Mouse (Mus musculus): ENCODE results near the gene Naa80.

Gene Naa80

GRCm38 (mm10) chr9:107541474-107542351 is 37.0 kb upstream of the Naa80 start, which contains the start of the genes Cyb561d2 and Nprl2:
Gene Cyb561d2, minus strand, starts transcription at chr9:107542193.
Gene Nprl2, plus strand, starts transcription at chr9:107542226.
- Histone ChIP-seq H3K27me3 (ENCODE audit: insufficient read depth, low read length) (no peaks in the 10 kb centered on the region), H3K9me3 (ENCODE audit: low read length) (no peaks in the 10 kb centered on the region), H3K4me3 (replicated peaks; ENCODE audit: low read length) (peak within 1 kb of the TSS; percentile 88), H3K4me1 (replicated peaks; ENCODE audit: low read depth, low read length) (peaks cover 71% of the 10 kb centered on the region), H3K36me3 (ENCODE audit: insufficient read depth, low read length) (peaks cover 58% of the 10 kb centered on the region)
- TF ChIP-seq CTCF (conservative IDR thresholded peaks at IDR 0.05; ENCODE audit: low read length) (no peak), NANOG (IDR thresholded peaks at IDR 0.05; ENCODE audit: borderline replicate concordance, low read length) (no peak), POU5F1 (IDR thresholded peaks at IDR 0.05; ENCODE audit: borderline replicate concordance, low read length) (no peak)

- Histone ChIP-seq H3K4me3 (replicated peaks; ENCODE audit: low read length) (peak overlapping the region; percentile 88), H3K9me3 (ENCODE audit: low read length) (no peaks in the 10 kb centered on the region), H3K27me3 (ENCODE audit: insufficient read depth, low read length) (peaks cover under 1% of the 10 kb centered on the region; the same call in 1 of the 2 replicates), H3K4me1 (replicated peaks; ENCODE audit: low read depth, low read length) (peaks cover 72% of the 10 kb centered on the region), H3K36me3 (ENCODE audit: insufficient read depth, low read length) (peaks cover 52% of the 10 kb centered on the region)
- TF ChIP-seq CTCF (conservative IDR thresholded peaks at IDR 0.05; ENCODE audit: low read length) (no peak), POU5F1 (IDR thresholded peaks at IDR 0.05; ENCODE audit: borderline replicate concordance, low read length) (no peak), NANOG (IDR thresholded peaks at IDR 0.05; ENCODE audit: borderline replicate concordance, low read length) (no peak)
Observed at GRCm38 (mm10) chr9:107542352-107542686, 36.4 kb upstream of the Naa80 start.

GRCm38 (mm10) chr9:107542721-107543120 is 36.0 kb upstream of the Naa80 start:
- Histone ChIP-seq H3K4me1 (replicated peaks; ENCODE audit: low read depth, low read length) (peaks cover 72% of the 10 kb centered on the region), H3K36me3 (ENCODE audit: insufficient read depth, low read length) (peaks cover 48% of the 10 kb centered on the region), H3K4me3 (replicated peaks; ENCODE audit: low read length) (peak overlapping the region; percentile 88), H3K9me3 (ENCODE audit: low read length) (no peaks in the 10 kb centered on the region), H3K27me3 (ENCODE audit: insufficient read depth, low read length) (peaks cover 5% of the 10 kb centered on the region)
- TF ChIP-seq CTCF (conservative IDR thresholded peaks at IDR 0.05; ENCODE audit: low read length), result no peak
- TF ChIP-seq POU5F1 (IDR thresholded peaks at IDR 0.05; ENCODE audit: borderline replicate concordance, low read length), result no peak
- no peak for TF ChIP-seq NANOG (IDR thresholded peaks at IDR 0.05; ENCODE audit: borderline replicate concordance, low read length)

- Histone ChIP-seq H3K4me3 (replicated peaks; ENCODE audit: low read length) (no peak overlapping the region), H3K9me3 (ENCODE audit: low read length) (no peaks in the 10 kb centered on the region), H3K4me1 (replicated peaks; ENCODE audit: low read depth, low read length) (peaks cover 70% of the 10 kb centered on the region), H3K36me3 (ENCODE audit: insufficient read depth, low read length) (peaks cover 42% of the 10 kb centered on the region), H3K27me3 (ENCODE audit: insufficient read depth, low read length) (peaks cover 10% of the 10 kb centered on the region)
- TF ChIP-seq CTCF (conservative IDR thresholded peaks at IDR 0.05; ENCODE audit: low read length) (no peak), POU5F1 (IDR thresholded peaks at IDR 0.05; ENCODE audit: borderline replicate concordance, low read length) (no peak), NANOG (IDR thresholded peaks at IDR 0.05; ENCODE audit: borderline replicate concordance, low read length) (no peak)
Observed at GRCm38 (mm10) chr9:107543299-107543698, 35.4 kb upstream of the Naa80 start.

GRCm38 (mm10) chr9:107544196-107544700 is 34.4 kb upstream of the Naa80 start:
- H3K27me3 ChIP-seq (ENCODE audit: insufficient read depth, low read length), result peaks cover 20% of the 10 kb centered on the region
- TF ChIP-seq NANOG (IDR thresholded peaks at IDR 0.05; ENCODE audit: borderline replicate concordance, low read length) (no peak), CTCF (conservative IDR thresholded peaks at IDR 0.05; ENCODE audit: low read length) (no peak), POU5F1 (IDR thresholded peaks at IDR 0.05; ENCODE audit: borderline replicate concordance, low read length) (no peak)
- H3K4me3 ChIP-seq (replicated peaks; ENCODE audit: low read length), result no peak overlapping the region
- peaks cover 74% of the 10 kb centered on the region for H3K4me1 ChIP-seq (replicated peaks; ENCODE audit: low read depth, low read length)
- no peaks in the 10 kb centered on the region for H3K9me3 ChIP-seq (ENCODE audit: low read length)
- peaks cover 33% of the 10 kb centered on the region for H3K36me3 ChIP-seq (ENCODE audit: insufficient read depth, low read length)

GRCm38 (mm10) chr9:107544729-107545128 is 34.0 kb upstream of the Naa80 start:
- Histone ChIP-seq H3K27me3 (ENCODE audit: insufficient read depth, low read length) (peaks cover 25% of the 10 kb centered on the region), H3K36me3 (ENCODE audit: insufficient read depth, low read length) (peaks cover 28% of the 10 kb centered on the region), H3K9me3 (ENCODE audit: low read length) (no peaks in the 10 kb centered on the region), H3K4me3 (replicated peaks; ENCODE audit: low read length) (no peak overlapping the region), H3K4me1 (replicated peaks; ENCODE audit: low read depth, low read length) (peaks cover 77% of the 10 kb centered on the region)
- TF ChIP-seq CTCF (conservative IDR thresholded peaks at IDR 0.05; ENCODE audit: low read length), result no peak
- no peak for TF ChIP-seq NANOG (IDR thresholded peaks at IDR 0.05; ENCODE audit: borderline replicate concordance, low read length)
- no peak for TF ChIP-seq POU5F1 (IDR thresholded peaks at IDR 0.05; ENCODE audit: borderline replicate concordance, low read length)

GRCm38 (mm10) chr9:107545199-107545598 is 33.5 kb upstream of the Naa80 start:
- Histone ChIP-seq H3K36me3 (ENCODE audit: insufficient read depth, low read length) (peaks cover 23% of the 10 kb centered on the region), H3K9me3 (ENCODE audit: low read length) (no peaks in the 10 kb centered on the region)
- TF ChIP-seq POU5F1 (IDR thresholded peaks at IDR 0.05; ENCODE audit: borderline replicate concordance, low read length), result no peak
- no peak for TF ChIP-seq NANOG (IDR thresholded peaks at IDR 0.05; ENCODE audit: borderline replicate concordance, low read length)
- TF ChIP-seq CTCF (conservative IDR thresholded peaks at IDR 0.05; ENCODE audit: low read length), result no peak

GRCm38 (mm10) chr9:107545602-107546001 is 33.1 kb upstream of the Naa80 start:
- Histone ChIP-seq H3K9me3 (ENCODE audit: low read length) (no peaks in the 10 kb centered on the region), H3K4me3 (replicated peaks; ENCODE audit: low read length) (no peak overlapping the region), H3K36me3 (ENCODE audit: insufficient read depth, low read length) (peaks cover 20% of the 10 kb centered on the region), H3K27me3 (ENCODE audit: insufficient read depth, low read length) (peaks cover 33% of the 10 kb centered on the region), H3K4me1 (replicated peaks; ENCODE audit: low read depth, low read length) (peaks cover 79% of the 10 kb centered on the region)
- TF ChIP-seq CTCF (conservative IDR thresholded peaks at IDR 0.05; ENCODE audit: low read length) (peak; percentile 92), POU5F1 (IDR thresholded peaks at IDR 0.05; ENCODE audit: borderline replicate concordance, low read length) (no peak)

More at GRCm38 (mm10) chr9:107545199-107545598, 33.5 kb upstream of the Naa80 start:
- Histone ChIP-seq H3K4me1 (replicated peaks; ENCODE audit: low read depth, low read length) (peaks cover 77% of the 10 kb centered on the region), H3K27me3 (ENCODE audit: insufficient read depth, low read length) (peaks cover 29% of the 10 kb centered on the region), H3K4me3 (replicated peaks; ENCODE audit: low read length) (no peak overlapping the region)
